Mouse (Mus musculus) heart, adult 9 months (tissue): Measurements from ENCODE around the gene Ptprs.

Experiments used
- DNase-seq, 2 experiments: peaks; one replicate each; pipeline ENCODE4 v3.0.0; 2022; ENCODE audit warnings: low spot score in 2 of 2

Ptprs gene

GRCm38 (mm10) chr17:56379281-56379834 is 96.9 kb downstream of the Ptprs start:
- no peak for DNase-seq

GRCm38 (mm10) chr17:56374851-56375250 is 101.4 kb downstream of the Ptprs start:
- DNase-seq, result peak; percentile 6 to 21

GRCm38 (mm10) chr17:56373136-56374034 is 102.9 kb downstream of the Ptprs start:
- DNase-seq, result peak in 1 of 2 experiments; percentile 12

GRCm38 (mm10) chr17:56372109-56372508 is 104.2 kb downstream of the Ptprs start:
- DNase-seq, result no peak

- DNase-seq, result no peak
These were observed 105.1 kb downstream of the Ptprs start for GRCm38 (mm10) chr17:56371029-56371660.

- DNase-seq, result no peak
These were observed 106.2 kb downstream of the Ptprs start for GRCm38 (mm10) chr17:56370090-56370489.

GRCm38 (mm10) chr17:56368291-56368790 is 107.9 kb downstream of the Ptprs start:
- DNase-seq, result no peak

GRCm38 (mm10) chr17:56365791-56366673 is 110.3 kb downstream of the Ptprs start:
- DNase-seq, result no peak
